Mouse (Mus musculus) limb, embryonic 10.5 days (tissue): ENCODE data around the gene Rabep1. TPM values are rescaled to one million over a fixed set of nuclear protein-coding genes. Genes with fewer than 3 reads are reported as not detected.

Experiments used
- DNase-seq: peaks from one replicate; pipeline ENCODE4 v3.0.0-alpha.2; 2017; ENCODE audit warnings: low spot score
- H3K27ac ChIP-seq: fragments of 300-500 bp; sonication (generic); 2 replicates; pipeline ENCODE4 v1.5.1; 2016; ENCODE audit warnings: mild to moderate bottlenecking
- H3K27me3 ChIP-seq: fragments of 300-500 bp; sonication (generic); 2 replicates; pipeline ENCODE4 v1.6.1; 2016; ENCODE audit warnings: low read depth, mild to moderate bottlenecking; ENCODE audit not compliant: poor library complexity, severe bottlenecking
- H3K36me3 ChIP-seq: fragments of 300-500 bp; sonication (generic); 2 replicates; pipeline ENCODE4 v1.6.1; 2016; ENCODE audit warnings: mild to moderate bottlenecking, moderate library complexity
- H3K4me1 ChIP-seq: fragments of 300-500 bp; sonication (generic); 2 replicates; pipeline ENCODE4 v1.6.1; 2016
- H3K4me3 ChIP-seq: fragments of 300-500 bp; sonication (generic); 2 replicates; pipeline ENCODE4 v1.5.1; 2016; ENCODE audit warnings: mild to moderate bottlenecking, moderate library complexity
- H3K9me3 ChIP-seq: fragments of 300-500 bp; sonication (generic); replicated peaks from 2 replicates; pipeline ENCODE4 v1.6.1; 2016; ENCODE audit warnings: mild to moderate bottlenecking
- WGBS: fragments of 180-500 bp; shearing (Covaris S2); methylation state at CpG from one replicate; pipeline ENCODE4 v1.1.7; 2016; 5-methylcytosine and 5-hydroxymethylcytosine counted together
- polyA plus RNA-seq: library from polyadenylated mRNA; unstranded; fragments of >200 nt; fragmentation: Nextera tagmentation; extraction: Ambion mirVana; gene quantifications from 2 replicates; pipeline ENCODE4 v1.2.1, GENCODE M21; 2016

The Rabep1 gene
- polyA plus RNA-seq, 1 experiment from 2014 or later = 33.1 TPM

GRCm38 (mm10) chr11:70942596-70942995 is 98.0 kb downstream of the Rabep1 start:
- 84% methylated on average over 1 of the region's 1 CpGs for WGBS
- H3K27ac ChIP-seq = no peak overlapping the region
- no peak overlapping the region for H3K4me3 ChIP-seq
- H3K4me1 ChIP-seq = no peaks in the 10 kb centered on the region
- H3K27me3 ChIP-seq = no peaks in the 10 kb centered on the region
- peaks cover 99% of the 10 kb centered on the region for H3K36me3 ChIP-seq
- no peak for DNase-seq
- no peaks in the 10 kb centered on the region for H3K9me3 ChIP-seq

- Histone ChIP-seq H3K4me3 (no peak overlapping the region), H3K9me3 (no peaks in the 10 kb centered on the region), H3K4me1 (no peaks in the 10 kb centered on the region), H3K27me3 (no peaks in the 10 kb centered on the region), H3K27ac (no peak overlapping the region), H3K36me3 (peaks cover 99% of the 10 kb centered on the region)
- 98% methylated on average over 7 of the region's 7 CpGs for WGBS
- DNase-seq = no peak
Measured at GRCm38 (mm10) chr11:70943651-70944050, 99.1 kb downstream of the Rabep1 start.

- no peaks in the 10 kb centered on the region for H3K9me3 ChIP-seq
- no peak for DNase-seq
- WGBS = 91% methylated on average over 4 of the region's 4 CpGs
- no peaks in the 10 kb centered on the region for H3K4me1 ChIP-seq
- no peak overlapping the region for H3K27ac ChIP-seq
- H3K36me3 ChIP-seq = peaks cover 100% of the 10 kb centered on the region
- H3K4me3 ChIP-seq = no peak overlapping the region
- no peaks in the 10 kb centered on the region for H3K27me3 ChIP-seq
Measured at GRCm38 (mm10) chr11:70944935-70945817, 100.6 kb downstream of the Rabep1 start.

- Histone ChIP-seq H3K27ac (no peak overlapping the region), H3K36me3 (peaks cover 99% of the 10 kb centered on the region), H3K27me3 (no peaks in the 10 kb centered on the region), H3K4me3 (no peak overlapping the region), H3K4me1 (no peaks in the 10 kb centered on the region), H3K9me3 (no peaks in the 10 kb centered on the region)
- WGBS = 91% methylated on average over 4 of the region's 4 CpGs
- DNase-seq = no peak
Measured at GRCm38 (mm10) chr11:70954711-70955110, 110.1 kb downstream of the Rabep1 start.

- Histone ChIP-seq H3K4me3 (no peak overlapping the region), H3K36me3 (peaks cover 99% of the 10 kb centered on the region), H3K27ac (no peak overlapping the region), H3K9me3 (no peaks in the 10 kb centered on the region), H3K27me3 (no peaks in the 10 kb centered on the region), H3K4me1 (no peaks in the 10 kb centered on the region)
- no peak for DNase-seq
- WGBS = 94% methylated on average over 5 of the region's 5 CpGs
Measured at GRCm38 (mm10) chr11:70960786-70961554, 116.4 kb downstream of the Rabep1 start.

DNA sequence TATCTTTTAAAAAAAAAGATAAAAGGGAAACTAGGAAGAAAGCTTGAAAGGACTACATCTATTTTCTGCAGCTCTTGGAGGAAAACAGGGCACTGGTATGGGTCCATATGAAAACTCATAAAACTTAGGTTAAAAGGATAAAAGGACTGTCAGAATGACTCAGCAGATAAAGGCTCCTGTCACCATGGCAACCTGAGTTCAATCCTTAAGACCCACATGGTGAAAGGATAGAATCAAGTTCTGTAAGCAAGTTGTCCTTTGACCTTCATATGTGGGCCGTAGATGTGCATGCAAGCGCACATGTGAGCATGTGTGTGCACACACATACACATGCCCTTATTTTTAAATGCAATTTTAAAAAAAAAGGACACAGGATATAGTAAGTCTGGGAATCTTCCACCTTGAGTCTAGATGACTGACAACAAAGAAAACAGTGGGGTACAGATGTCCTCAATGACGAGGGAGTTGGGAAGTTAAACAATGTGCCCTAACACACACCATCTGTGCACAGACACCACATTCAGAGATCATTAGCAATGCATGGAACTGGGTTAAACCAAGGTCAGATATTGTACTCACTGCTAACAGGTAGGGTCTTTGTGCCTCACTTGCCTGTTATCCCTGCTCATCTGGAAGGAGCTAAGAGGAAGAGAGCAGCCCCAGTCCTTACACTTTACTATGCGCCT is 119.8 kb downstream of the Rabep1 start:
- peaks cover 79% of the 10 kb centered on the region for H3K36me3 ChIP-seq
- WGBS = 90% methylated on average over 4 of the region's 4 CpGs

DNA sequence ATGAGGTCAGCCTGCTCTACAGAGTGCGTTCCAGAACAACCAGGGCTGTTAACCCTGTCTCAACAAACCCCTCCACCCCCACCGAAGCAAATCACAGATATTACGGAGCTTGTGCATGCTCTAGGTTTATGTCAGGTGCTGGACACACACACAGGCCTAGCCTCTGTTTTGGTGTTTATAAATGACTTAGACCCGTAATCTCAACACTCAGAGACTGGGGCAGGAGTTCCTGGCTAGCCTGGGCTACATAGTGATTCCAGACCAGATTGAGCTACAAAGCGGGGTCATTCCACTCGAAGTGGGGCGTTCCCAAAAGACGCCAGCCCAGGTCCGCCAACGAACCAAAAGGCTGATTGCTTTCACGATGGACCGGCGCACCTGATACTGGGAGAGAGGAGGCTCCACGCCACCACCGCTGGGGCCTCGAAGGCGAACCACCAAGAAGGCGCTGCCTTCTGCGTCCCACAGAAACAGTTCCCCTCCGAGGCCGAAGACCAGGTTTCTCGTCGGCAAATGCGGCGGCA is 124.8 kb downstream of the Rabep1 start:
- Histone ChIP-seq H3K9me3 (no peaks in the 10 kb centered on the region), H3K27ac (peak overlapping the region; percentile 94), H3K4me3 (peak overlapping the region; percentile 91), H3K36me3 (peaks cover 54% of the 10 kb centered on the region), H3K4me1 (peaks cover 16% of the 10 kb centered on the region; the same call in 1 of the 2 replicates), H3K27me3 (no peaks in the 10 kb centered on the region)
- WGBS = under 1% methylated on average over 25 of the region's 25 CpGs
- no peak for DNase-seq

More for the DNA sequence above, 119.8 kb downstream of the Rabep1 start:
- Histone ChIP-seq H3K9me3 (no peaks in the 10 kb centered on the region), H3K27me3 (no peaks in the 10 kb centered on the region), H3K4me1 (peaks cover 9% of the 10 kb centered on the region; the same call in 1 of the 2 replicates), H3K4me3 (no peak overlapping the region), H3K27ac (no peak overlapping the region)
- DNase-seq = no peak

DNA sequence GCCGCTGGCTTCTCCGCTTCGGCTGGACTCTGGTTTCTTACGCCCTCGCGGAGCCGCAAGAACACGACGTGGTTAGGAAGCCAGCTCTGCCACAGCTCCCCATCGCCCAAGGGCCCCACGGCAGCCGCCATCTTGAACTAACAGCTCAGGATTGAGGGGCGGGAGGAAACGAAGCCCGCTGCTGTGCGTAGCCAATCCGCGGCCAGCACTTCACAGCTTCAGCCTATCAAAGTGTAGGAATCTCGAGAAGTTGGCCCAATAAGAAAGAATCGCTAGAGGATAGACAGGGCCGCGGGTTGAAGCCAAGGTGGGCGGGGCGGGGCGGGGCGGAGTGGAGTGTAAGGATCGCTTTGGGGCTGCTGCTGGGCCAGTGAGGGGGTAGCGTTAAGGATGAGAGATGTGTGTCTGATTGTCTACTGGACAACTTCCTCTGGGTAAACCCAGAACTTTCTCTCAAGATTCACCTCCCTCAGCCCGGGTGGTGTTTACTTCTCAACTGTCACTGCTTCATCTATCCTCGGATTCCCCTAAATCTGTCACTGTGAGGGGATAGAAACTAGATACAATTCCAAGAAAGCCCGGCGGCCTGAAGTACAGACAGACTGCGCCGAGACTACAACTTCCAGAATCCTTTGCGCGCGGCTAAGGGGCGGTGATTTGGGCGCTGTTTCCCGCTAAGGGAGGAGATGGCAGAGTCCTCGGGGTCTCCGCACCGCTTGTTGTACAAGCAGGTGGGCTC is 125.4 kb downstream of the Rabep1 start, which contains the start of the genes Nup88 and Rpain:
TSS of gene Nup88 (minus strand) at position 153 of the 739 bp plus-strand sequence.
TSS of gene Rpain (plus strand) at position 393 of the 739 bp plus-strand sequence.
- H3K27me3 ChIP-seq = no peaks in the 10 kb centered on the region
- no peaks in the 10 kb centered on the region for H3K9me3 ChIP-seq
- peak within 1 kb of the TSS; percentile 94 for H3K27ac ChIP-seq
- peaks cover 54% of the 10 kb centered on the region for H3K36me3 ChIP-seq
- WGBS = under 1% methylated on average over 43 of the region's 43 CpGs
- peaks cover 16% of the 10 kb centered on the region; the same call in 1 of the 2 replicates for H3K4me1 ChIP-seq
- H3K4me3 ChIP-seq = peak within 1 kb of the TSS; percentile 91
- DNase-seq = peak; percentile 93

DNA sequence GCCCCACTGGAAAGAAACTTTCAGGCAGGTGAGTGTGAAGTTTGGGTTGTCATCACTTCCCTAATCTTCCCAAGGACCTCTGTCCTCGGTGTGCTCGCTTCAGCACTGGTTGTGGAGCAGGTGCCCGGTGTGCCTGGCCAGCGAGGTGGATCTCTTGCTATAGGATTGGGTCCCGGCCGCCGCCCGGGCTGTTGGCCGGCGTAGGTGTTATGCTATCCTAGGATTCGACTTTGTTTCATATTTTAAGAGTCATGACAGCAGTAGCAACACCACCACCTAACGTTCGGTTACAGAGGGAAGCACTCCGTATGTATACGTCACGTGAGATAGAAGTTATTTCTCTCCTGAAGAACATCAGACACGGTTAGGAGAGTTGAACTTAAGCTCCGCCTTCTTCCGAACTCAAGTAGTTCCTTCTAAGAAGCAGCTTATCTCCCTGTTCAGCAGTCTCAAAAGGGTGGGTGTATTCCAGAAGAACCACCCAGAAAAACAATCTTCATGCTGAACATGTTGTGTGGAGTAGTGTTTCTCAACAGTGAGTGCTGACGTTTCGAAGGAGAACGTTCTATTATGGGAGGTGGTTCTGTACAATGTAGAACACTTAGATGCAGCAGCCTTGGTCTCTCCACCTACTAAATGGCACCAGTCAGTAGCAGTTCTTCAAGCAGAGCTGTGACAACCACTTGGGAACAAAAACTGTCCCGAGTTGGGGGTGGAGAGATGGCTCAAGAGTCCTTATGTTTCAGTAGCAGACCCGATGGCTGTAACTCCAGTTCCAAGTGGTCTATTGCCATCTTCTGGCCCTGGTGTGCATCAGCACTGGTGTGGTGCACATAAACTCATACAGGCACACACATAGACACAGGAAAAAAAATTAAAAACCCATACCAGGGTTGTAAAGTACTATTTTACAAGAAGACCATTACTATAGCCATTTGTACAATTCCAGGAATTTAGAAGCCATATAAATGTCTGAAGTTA is 126.3 kb downstream of the Rabep1 start:
- peak overlapping the region; percentile 91 for H3K4me3 ChIP-seq
- H3K27me3 ChIP-seq = no peaks in the 10 kb centered on the region
- peaks cover 54% of the 10 kb centered on the region for H3K36me3 ChIP-seq
- no peak for DNase-seq
- WGBS = 20% methylated on average over 24 of the region's 24 CpGs
- peaks cover 16% of the 10 kb centered on the region; the same call in 1 of the 2 replicates for H3K4me1 ChIP-seq
- peak overlapping the region; percentile 94 for H3K27ac ChIP-seq
- no peaks in the 10 kb centered on the region for H3K9me3 ChIP-seq

DNA sequence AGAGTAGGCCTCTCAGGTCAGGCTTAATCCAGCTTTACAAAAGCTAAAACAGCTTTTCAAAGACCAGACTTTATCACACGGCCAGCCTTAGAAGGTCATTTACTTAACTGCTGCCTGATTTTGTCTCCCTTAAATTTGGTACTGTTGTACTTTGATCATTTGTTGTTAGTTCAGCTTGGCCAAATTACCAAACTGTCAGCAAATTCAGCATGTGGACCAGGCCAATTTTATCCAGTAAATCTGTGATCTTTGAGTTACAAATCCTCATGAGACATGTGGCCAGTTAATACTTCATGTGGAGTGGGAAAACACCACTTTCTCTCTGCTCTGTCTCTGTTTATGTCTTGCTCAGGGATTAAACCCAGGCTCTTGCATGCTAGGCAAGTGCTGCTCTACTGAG is 128.0 kb downstream of the Rabep1 start:
- Histone ChIP-seq H3K36me3 (peaks cover 59% of the 10 kb centered on the region), H3K4me3 (no peak overlapping the region), H3K27me3 (no peaks in the 10 kb centered on the region), H3K4me1 (peaks cover 16% of the 10 kb centered on the region; the same call in 1 of the 2 replicates), H3K27ac (no peak overlapping the region), H3K9me3 (no peaks in the 10 kb centered on the region)
- WGBS = 78% methylated on average over 1 of the region's 1 CpGs
- DNase-seq = no peak

- Histone ChIP-seq H3K9me3 (no peaks in the 10 kb centered on the region), H3K36me3 (peaks cover 71% of the 10 kb centered on the region), H3K4me1 (peaks cover 11% of the 10 kb centered on the region; the same call in 1 of the 2 replicates), H3K27ac (no peak overlapping the region), H3K27me3 (no peaks in the 10 kb centered on the region), H3K4me3 (no peak overlapping the region)
- WGBS = 78% methylated on average over 4 of the region's 4 CpGs
- no peak for DNase-seq
Measured at GRCm38 (mm10) chr11:70973947-70974346, 129.4 kb downstream of the Rabep1 start.
